Mouse (Mus musculus) frontal cortex, postnatal 36 days (tissue): ENCODE measurements around the gene Alkbh7.

Experiments
- DNase-seq, 2 experiments: peaks; one replicate each; pipeline ENCODE4 v3.0.0; 2022; ENCODE audit warnings: low spot score in 2 of 2

The Alkbh7 gene

DNA sequence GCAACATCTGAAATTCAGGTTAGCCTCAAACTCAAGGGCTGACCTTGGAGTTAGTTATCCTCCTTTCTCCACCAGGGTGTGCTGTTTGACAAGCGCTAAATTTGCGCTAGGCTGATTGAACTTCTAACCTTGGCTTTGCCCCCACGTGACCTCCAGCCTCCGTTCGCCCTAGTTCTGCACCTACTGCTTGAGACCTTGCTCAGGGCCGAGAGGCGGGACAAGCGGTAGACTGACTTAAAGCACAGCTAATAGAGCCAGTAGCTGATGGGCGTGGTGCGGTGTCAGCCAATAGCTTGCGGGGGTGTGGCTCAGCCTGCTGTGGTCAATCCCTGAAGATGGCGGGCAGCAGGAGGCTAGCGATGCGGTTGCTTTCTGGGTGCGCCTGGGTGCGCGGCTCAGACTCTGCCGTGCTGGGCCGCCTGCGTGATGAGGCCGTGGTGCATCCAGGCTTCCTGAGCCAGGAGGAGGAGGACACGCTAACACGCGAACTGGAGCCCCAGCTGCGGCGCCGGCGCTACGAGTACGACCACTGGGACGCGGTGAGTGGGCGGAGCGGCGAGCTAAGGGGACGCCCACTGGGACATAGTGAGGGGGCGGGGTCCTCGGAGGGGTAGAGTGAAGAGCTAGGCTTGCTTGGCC is at the start of gene Alkbh7:
TSS of gene Alkbh7 (plus strand) at position 311 of the 639 bp plus-strand sequence.
- DNase-seq = peak; percentile 93 to 96

DNA sequence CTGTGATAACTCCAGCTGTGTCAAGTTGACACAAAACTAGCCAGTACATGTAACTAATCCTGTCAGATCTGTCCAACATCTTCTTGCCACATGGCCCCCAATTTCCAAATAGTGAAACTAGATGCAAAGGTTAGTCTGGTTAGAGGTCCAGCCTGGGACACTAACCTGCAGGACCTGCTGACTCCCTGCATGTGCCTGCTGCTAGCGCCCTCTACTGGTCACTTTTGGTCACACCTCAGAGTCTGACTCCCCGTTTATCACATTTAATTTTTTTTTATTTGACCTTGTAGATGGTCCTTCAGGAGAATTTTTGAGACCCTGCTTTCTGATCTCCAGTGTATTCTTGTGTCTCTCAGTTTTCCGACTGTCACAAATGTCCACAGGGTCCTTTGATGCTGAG is 46.2 kb upstream of the Alkbh7 start:
- peak; percentile 31 to 40 for DNase-seq

DNA sequence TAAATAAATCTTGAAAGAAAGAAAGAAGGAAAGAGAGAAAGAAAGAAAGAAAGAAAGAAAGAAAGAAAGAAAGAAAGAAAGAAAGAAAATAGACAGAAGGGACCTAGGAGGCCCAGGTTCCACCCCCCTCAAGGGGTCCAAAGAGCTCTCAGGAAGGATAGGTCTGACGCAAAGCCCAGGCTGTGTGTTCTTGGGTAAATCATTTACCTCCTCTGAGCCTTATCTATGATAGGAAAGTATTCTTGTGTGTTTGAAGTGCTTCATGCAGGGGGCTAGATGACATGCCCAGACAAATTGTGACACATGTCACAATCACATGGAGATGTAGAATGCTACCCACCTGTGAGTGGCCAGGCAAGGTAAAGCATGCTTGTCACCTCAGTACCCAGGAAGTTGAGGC is 44.5 kb upstream of the Alkbh7 start:
- no peak for DNase-seq

DNA sequence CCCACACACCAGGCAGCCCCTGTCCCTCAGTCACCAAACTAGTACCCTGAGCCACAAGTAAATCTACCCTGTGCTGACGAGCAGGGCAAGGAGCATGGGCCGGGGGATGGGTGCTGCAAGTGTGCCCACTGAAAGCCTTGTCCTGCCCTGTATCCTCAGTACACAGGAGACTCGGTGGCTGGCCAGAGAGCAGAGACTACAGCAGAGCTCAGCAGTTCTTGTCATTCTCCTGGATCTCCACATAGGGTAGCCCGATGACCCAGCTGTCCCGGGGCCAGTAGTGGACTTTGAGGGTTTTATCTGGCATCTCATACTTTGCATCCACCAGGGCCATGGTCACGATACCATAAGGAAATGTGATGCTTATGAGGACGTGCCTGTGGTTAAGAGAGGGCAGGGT is 42.3 kb upstream of the Alkbh7 start:
- no peak for DNase-seq

DNA sequence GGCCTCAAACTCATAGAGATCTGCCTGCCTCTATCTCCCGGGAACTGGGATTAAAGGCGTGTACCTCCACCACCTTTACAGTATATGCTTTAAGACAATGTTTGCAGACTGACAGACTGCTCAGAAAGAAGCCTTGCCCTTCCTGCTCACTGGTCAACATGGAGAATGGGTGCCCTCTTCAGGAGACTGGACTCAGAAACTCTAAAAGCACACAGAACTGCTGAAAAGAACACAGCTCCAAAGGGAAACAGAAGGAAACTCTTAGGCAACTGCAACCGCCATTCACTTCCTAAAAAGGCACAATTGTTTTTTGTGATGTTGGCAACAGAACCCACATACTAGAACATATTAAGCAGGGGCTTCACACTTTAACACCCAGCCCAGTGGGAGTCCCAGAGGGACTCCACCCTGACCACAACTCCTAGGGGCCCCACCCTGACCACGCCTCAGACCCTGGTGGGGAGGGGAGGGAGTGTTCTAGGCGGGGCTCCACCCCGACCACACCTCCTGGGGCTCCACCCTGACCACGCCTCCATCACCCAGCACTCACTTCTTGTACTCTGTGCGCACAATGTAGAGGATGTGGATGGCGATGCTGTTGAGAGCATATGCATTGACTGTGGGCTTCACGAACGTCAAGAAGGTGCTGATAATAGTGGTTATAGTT is 39.2 kb upstream of the Alkbh7 start:
- no peak for DNase-seq

DNA sequence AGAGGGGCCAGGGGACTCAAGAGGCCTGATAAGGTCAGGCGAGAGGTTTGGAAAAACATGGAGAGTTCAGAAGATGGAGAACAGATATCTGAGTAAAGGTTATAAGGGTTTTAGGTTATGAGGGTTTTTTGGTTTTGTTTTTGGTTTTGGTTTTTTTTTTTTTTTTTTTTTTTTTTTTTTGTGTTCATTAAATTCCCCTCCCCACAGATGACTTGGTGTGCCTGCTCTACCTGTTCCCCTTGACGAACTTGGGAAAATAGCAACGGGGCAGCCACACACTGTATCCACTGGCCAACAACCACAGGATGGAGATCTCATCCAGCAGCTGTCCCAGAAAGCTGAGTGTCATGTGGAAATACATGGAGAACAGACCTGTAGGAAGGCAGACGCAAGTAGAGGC is 38.5 kb upstream of the Alkbh7 start:
- no peak for DNase-seq

DNA sequence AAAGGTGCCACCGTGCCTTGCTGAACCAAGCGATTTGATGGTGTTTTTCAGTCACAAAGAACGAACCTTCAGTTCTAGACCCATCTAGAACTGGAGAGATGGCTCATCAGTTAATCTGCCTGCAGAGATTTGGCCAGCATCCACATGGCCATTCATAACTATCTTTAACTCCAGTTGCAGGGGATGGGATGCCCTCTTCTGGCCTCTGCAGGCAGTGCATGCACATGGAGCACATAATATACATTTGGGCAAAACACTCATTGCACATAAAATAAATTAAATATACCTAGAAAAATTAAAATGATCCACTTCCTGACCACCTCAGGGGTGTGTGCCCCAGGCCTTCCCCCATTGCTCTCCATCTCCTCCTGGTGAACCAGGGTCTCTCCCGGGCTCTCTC is 35.3 kb upstream of the Alkbh7 start:
- no peak for DNase-seq

DNA sequence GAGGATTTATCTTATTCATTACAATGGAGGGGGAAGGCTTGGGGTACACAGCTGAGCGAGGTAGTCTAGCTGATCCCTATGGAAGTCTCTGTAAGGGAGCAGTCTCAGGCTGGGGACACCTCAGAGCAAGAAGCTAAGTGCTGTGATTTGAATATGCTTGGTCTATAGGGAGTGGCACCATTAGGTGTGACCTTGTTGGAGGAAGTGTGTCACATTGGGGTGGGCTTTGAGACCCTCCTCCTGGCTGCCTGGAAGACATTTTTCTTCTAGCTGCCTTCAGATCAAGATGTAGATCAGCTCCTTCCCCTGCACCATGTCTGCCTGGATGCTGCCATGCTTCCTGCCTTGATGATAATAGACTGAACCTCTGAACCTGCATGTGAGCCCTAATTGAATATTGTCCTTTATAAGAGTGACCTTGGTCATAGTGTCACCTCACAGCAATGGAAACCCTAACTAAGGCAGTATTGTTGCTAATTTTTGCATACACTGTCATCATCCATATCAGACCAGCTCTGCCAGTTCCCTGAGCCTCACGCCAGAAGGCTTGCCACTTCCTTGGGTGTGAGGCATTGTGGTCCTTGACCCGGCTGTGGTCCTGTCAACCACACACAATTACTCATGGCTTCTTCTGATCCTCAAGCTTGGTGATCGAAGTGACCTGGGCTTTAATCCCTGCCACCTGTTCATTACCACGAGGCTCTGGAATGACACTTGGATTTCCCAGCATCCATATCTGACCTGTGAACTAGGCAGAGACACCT is 34.3 kb upstream of the Alkbh7 start:
- no peak for DNase-seq

DNA sequence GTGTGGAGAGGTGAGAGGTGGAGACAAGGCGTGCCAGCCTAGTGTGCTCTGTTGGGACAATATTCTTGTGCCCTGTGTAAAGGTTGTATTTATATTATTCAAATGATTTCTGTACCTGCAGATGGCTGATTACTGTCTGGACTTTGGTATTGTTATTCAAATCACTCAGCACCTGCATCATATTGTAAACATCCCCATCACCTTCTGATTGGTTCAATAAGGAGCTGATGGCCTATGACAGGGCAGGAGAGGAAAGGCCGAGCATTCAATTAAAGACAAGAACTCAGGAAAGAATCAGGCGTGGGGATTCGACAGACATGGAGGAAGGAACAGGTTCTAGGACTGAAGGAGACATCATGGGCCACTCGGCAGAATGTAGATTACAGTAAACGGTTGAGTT is 33.5 kb upstream of the Alkbh7 start:
- DNase-seq = no peak

DNA sequence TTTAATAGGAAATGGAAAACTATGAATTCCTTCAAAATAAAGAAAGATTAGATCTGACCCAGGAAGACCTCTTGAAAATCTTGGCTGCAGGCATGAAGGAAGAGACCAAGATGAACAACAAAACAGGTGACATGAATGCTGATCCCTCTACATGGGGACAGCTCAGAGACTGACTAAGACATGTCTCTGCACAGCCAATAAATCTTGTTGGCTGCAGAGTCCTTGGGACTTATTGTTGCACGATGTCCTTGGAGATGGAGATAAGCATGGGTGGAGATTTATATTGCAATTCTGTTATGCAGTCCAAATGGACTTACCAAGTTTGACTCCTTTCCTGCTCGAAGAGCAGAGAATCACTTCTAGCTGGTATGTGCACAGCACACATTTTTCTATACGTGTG is 27.8 kb upstream of the Alkbh7 start:
- DNase-seq = no peak

DNA sequence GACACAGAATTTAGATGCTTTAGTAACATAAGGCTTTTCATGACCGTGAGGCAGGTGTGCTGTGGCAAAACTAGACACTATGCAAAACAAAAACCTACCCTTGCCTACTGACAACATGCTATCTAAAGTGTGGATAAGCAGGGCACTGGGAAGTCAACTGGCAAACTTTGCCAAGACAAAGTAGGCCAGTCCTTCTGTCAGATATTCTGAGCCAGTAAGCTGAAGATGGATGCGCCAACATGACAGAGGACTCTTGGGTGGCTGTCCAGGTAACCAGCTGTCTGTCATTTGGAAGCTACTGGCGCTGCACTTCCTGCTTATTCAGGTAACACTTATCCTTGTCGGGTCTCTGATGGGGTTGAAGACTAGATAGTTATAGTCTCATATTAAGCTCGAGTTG is 27.1 kb upstream of the Alkbh7 start:
- DNase-seq = no peak

DNA sequence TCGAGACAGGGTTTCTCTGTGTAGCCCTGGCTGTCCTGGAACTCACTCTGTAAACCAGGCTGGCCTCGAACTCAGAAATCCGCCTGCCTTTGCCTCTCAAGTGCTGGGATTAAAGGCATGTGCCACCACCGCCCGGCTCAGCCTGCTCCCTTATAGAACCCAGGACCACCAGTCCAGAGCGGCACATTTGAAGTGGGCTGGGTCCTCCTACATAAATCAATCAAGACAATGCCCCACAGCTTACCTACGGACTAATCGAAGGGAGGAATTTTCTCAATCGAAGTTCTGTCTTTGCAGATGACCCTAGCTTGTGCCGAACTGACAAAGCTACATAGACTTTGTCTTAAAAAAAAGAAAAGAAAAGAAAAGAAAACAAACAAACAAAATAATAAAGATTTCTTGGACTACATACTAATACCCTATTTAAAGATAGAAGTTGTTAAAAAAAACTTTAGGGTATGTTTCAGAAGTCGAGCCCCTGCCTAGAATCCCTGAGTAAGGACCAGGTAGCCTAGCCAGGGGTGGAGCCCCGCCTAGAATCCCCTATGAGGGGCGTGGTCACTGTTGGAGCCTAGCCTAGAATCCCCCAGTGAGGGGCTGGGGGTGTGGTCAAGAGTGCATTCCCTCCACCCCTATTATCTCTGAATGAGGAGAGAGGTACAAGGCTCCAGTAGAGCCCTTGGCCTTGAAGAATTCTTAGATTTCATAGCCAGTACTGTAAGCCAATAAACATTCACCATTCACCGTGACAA is 23.0 kb upstream of the Alkbh7 start:
- DNase-seq = no peak

DNA sequence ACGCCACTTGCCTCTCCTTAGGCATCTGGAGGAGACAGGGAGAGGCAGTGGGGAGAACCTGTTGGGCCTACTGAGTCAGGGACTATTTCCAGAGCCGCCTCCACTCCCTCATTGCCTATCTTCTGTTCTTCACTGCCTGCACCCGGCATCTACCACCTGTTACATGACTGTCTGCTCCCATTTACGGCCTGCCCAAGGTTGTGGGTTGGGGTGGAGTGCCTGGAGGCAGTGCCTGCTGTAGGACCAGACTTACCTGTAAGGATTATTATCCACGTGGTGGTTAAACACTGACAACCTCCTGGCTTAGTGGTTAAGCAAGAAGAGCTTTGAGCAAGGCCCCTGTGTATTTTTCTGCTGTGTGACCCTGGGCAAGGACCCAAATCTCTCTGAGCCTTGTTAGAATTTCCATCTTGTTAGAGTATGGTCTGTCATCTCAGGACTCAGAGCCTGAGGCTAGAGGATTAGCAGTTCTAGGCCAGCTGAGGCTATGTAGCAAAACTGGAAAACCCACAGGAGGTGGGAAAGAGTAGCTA is 22.4 kb upstream of the Alkbh7 start:
- no peak for DNase-seq

DNA sequence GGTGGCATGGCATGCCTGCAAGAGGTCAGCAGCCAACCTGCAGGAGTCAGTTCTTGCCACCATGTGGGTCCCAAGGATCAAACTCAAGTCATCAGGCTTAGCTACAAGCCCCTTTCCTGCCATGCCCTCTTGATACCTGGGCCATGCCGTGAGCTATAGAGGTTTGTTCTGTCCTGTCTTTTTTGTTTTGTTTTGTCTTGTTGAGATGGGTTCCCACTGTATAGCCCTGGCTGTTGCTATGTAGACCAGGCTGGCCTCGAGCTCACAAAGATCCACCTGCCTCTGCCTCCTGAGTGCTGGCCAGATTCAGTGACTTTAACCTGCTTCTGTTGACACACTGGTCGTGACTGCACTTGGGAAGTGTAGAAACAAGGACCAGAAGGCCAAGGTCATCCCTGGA is 21.7 kb upstream of the Alkbh7 start:
- no peak for DNase-seq

DNA sequence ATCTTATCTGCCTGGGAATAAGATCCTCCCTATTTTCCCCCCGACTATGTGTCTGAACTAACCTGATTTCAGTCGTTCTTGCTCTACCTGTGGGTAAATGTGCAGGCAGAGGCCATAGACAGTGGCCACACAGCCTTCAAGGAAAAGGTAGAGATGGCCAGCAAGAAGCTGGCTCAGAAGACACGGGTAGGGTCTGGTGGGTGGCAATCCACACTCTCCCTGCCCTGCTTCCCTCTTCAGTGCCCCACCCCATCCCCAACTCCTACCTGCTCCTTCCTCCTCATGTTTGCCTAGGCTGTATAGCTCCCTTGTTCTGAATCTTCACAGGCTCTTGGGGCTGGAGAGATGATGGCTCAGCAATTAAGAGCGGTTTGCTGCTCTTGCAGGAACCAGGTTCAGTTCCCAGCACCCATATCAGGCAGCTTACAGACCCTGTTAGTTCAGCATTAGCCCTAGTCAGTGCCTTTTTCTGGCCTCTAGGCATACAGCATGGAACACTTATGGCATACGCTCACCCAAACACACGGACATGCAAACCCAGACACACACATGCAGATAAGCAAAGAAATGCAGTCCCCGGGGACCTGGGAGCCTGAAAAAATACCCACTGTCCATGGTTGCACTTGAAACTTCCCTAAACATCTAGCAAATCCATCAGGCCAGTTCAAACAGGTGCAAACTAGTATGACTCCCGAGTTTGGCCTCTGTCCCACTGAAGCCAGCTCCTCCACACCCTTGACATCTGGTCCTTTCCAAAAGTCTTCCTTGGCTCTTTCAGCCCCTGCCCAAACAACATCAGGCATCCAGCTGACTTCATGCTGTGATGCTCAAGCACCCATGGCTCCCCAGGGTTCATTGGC is 20.4 kb upstream of the Alkbh7 start:
- no peak for DNase-seq

DNA sequence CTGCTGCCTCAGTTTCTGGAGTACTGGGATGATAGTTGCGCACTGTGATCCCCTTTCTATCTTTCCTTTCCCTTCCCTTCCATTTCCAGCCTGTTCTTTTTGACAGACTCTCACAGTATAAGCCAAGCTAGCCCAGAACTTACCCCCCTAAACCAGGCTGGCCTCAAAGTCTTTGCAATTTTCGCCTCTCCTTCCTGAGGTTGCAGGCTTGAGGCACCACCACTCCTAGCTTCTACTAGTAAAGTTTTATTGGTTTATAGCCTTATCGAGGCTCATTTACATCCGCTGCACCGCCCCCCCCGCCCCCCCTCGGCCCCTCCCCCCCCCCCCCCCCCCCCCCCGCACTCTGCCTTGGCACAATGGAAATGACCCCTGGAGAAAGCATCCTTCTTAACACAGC is 17.6 kb upstream of the Alkbh7 start:
- no peak for DNase-seq

DNA sequence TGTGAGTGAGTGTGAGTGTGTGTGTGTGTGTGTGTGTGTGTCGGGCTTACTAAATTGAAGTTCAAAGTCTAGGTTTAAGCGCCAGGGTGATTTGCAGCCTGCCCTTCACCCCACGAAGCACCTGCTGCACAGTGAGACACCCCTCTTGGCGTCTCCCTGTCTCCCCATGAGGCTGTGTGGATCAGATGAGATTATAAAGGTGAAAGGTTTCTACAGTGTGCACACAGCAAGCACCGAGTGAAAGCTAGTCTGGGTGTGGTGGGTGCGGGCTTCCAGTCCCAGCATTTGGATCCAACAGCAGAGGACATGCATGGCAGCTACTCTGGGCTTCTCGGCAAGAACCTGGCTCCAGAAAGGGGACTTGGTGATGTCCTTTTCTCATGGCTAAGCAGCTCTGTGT is 16.1 kb upstream of the Alkbh7 start:
- DNase-seq = no peak

DNA sequence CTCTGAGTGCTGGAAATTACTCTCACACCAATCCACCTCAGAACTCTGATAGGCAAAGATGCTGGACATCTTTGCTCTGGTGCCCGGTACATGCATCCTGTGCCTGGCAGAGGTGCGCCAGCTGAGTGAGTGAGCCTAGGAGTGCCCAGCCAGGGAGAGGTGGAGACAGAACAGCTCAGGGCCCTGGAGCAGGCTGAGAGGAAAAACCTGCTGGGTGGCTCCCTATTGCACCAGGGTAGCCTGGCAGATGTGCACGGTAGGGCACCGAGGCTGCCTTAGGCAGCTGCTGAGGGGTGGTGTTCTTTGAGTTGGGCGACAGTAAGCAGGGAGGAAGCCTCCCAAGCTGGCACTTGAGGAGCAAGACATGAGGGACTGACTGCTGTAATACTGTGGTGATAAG is 15.1 kb upstream of the Alkbh7 start, which contains the start of gene Acer1:
TSS of gene Acer1 (minus strand) at position 114 of the 400 bp plus-strand sequence.
- DNase-seq = no peak

DNA sequence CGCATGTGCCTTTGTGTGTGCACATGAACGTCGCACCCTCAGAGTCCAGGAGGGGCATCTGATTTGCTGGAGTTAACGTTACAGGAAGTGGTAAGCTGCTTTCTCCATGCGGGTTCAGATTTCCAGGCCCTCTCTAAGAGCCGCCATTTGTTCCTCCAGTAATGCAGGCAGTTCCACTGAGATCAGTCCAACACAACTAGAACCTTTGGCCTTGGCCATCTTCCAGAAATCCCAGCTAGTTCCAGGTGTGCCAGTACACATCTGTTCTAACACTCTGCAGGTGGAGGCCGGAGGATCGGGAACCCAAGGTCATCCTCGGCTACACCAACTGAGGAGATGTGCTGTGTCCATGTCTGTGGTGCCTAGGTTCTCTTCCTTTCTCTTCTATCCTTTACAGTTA is 12.3 kb upstream of the Alkbh7 start:
- no peak for DNase-seq

DNA sequence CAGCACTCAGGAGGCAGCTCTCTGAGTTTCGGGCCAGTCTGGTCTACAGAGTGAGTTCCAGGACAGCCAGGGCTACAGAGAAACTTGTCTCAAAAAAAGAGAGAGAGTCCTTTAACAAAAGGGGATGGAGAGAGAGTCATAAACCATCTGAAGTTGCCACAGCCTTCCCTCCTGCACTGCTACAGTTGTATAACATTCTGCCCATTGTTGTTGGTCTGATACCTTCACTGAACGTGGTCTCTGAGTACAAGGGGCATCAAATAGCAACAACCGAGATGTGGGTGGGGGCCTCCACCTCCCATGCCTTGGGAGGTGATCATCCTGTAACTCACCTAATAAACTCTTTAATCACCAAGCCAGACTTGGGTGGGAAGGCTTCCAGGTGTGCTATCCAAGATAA is 11.5 kb upstream of the Alkbh7 start:
- DNase-seq = no peak
